Mouse (Mus musculus) liver, embryonic 14.5 days (tissue): ENCODE results near the gene Rusc2. TPM values are rescaled to one million over a fixed set of nuclear protein-coding genes. Genes with fewer than 3 reads are reported as not detected.

Source experiments
- ATAC-seq: fragments of 200-750 bp; cut with Nextera tagmentation; 2 replicates; pipeline ENCODE4 v1.8.0; 2017; ENCODE audit warnings: moderate number of reproducible peaks, mild to moderate bottlenecking, moderate library complexity; ENCODE audit not compliant: insufficient read depth
- DNase-seq, 3 experiments: peaks; one replicate each; pipeline ENCODE4 v3.0.0-alpha.2; 2012 to 2013; ENCODE audit warnings: low read depth in 3 of 3, low spot score in 3 of 3
- H3K27ac ChIP-seq: fragments of 300-500 bp; sonication (generic); 2 replicates; pipeline ENCODE4 v1.5.1; 2014; ENCODE audit warnings: moderate library complexity, mild to moderate bottlenecking, control low read depth, inconsistent platforms
- H3K27me3 ChIP-seq: fragments of 300-500 bp; sonication (generic); 2 replicates; pipeline ENCODE4 v1.6.1; 2014; ENCODE audit warnings: mild to moderate bottlenecking, low read length, moderate library complexity; ENCODE audit not compliant: control insufficient read depth, insufficient read depth
- H3K36me3 ChIP-seq: fragments of 300-500 bp; sonication (generic); replicated peaks from 2 replicates; pipeline ENCODE4 v1.6.1; 2014; ENCODE audit warnings: low read depth; ENCODE audit not compliant: control insufficient read depth, insufficient read depth
- H3K4me1 ChIP-seq, 2 experiments: fragments of 200-500 bp in 1 of 2; fragments of 300-500 bp in 1 of 2; sonication (generic) in 1 of 2; replicated peaks; 2 replicates each; pipeline ENCODE4 v1.6.1; 2012 to 2014; ENCODE audit warnings: antibody characterized with exemption in 1 of 2, inconsistent platforms in 1 of 2, low read length in 1 of 2; ENCODE audit not compliant: control insufficient read depth in 2 of 2, insufficient read depth in 2 of 2
- H3K4me2 ChIP-seq: fragments of 300-500 bp; sonication (generic); 2 replicates; pipeline ENCODE4 v1.6.1; 2014; ENCODE audit warnings: low read depth, mild to moderate bottlenecking, control low read depth, moderate library complexity
- H3K4me3 ChIP-seq, 2 experiments: fragments of 200-500 bp in 1 of 2; fragments of 300-500 bp in 1 of 2; sonication (generic) in 1 of 2; 2 replicates each; pipeline ENCODE4 v1.5.1; 2012 to 2014; ENCODE audit warnings: low read depth in 2 of 2, low read length in 2 of 2, mild to moderate bottlenecking in 2 of 2, control low read depth in 1 of 2, inconsistent platforms in 1 of 2, moderate library complexity in 1 of 2; ENCODE audit not compliant: insufficient read depth in 1 of 2
- H3K9ac ChIP-seq: fragments of 300-500 bp; sonication (generic); replicated peaks from 2 replicates; pipeline ENCODE4 v1.6.1; 2014; ENCODE audit warnings: mild to moderate bottlenecking, control low read depth, moderate library complexity
- H3K9me3 ChIP-seq: fragments of 300-500 bp; sonication (generic); 2 replicates; pipeline ENCODE4 v1.6.1; 2016; ENCODE audit warnings: low read length, mixed read lengths; ENCODE audit not compliant: control insufficient read depth
- CTCF ChIP-seq: IDR thresholded peaks from 2 replicates; pipeline ENCODE4 v1.5.1; 2016; ENCODE audit warnings: antibody characterized with exemption, low read depth, control low read depth
- EP300 ChIP-seq: IDR thresholded peaks from 2 replicates; pipeline ENCODE4 v1.6.1; 2016; ENCODE audit warnings: antibody characterized with exemption, low read depth
- WGBS: fragments of 180-500 bp; shearing (Covaris S2); extraction: QIAGEN DNeasy Blood & Tissue Kit; methylation state at CpG from one replicate; pipeline ENCODE4 v1.1.7; 2014; ENCODE audit not compliant: insufficient replicate concordance; 5-methylcytosine and 5-hydroxymethylcytosine counted together
- polyA plus RNA-seq, 2 experiments: library from polyadenylated mRNA; depleted of rRNA in 1 of 2; stranded (reverse) in 1 of 2; unstranded in 1 of 2; fragments of >200 nt; fragmentation: Nextera tagmentation in 1 of 2; extraction: Ambion mirVana in 1 of 2; gene quantifications; 2 replicates each; pipeline versions ENCODE4 v1.2.1 to v1.2.3; 2012 to 2014

The Rusc2 gene
- polyA plus RNA-seq, 2 experiments = 0.28 to 0.50 TPM

DNA sequence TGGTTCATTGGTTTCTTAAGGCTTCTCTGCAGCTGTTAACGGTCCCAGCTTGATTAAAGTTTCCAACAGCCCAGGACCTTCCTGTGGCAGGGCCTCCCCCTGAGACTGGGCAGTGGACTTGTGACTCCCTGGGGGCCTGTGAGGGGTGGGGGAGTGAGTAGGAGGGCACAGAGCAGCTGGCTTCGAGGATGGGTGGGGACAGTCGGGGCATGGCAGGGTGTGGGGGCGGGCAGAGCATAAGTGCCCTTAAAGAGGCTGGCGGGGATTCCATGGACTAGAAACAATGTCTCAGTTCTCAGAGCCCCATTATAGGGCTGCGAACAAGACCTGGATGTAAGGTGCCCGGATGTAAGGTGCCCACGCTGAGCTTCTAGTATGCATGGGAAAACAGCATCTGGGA, 75.3 kb downstream of the Rusc2 start:
- no peak for ATAC-seq
- no peak overlapping the region for H3K4me2 ChIP-seq

DNA sequence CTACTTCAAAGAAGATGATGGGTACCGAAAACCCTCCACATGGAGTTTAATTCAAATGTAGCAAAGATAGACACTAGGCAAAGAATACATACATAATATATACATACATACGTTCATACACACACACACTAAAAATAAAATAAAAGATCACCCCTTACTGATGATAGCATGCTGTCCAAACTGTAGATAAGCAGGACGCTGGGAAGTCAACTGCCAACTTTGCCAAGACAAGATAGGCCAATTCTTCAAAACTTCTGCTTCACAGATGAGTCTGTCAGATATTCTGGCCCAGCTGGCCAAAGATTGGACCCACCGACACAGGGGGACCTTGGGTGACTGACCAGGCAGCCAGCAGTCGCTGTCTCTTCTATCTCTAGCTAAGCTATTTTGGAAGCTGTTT, 81.3 kb downstream of the Rusc2 start:
- no peaks in the 10 kb centered on the region for H3K36me3 ChIP-seq
- DNase-seq (no peak), ATAC-seq (no peak)
- H3K4me1 ChIP-seq = no peaks in the 10 kb centered on the region
- no peak overlapping the region for H3K27ac ChIP-seq
- H3K9me3 ChIP-seq = no peaks in the 10 kb centered on the region
- no peak for TF ChIP-seq CTCF
- TF ChIP-seq EP300 = no peak
- no peak overlapping the region for H3K4me2 ChIP-seq
- no peak overlapping the region for H3K9ac ChIP-seq
- WGBS = 45% methylated on average over 5 of the region's 5 CpGs
- H3K27me3 ChIP-seq = no peaks in the 10 kb centered on the region
- no peak overlapping the region for H3K4me3 ChIP-seq

More for the DNA sequence above, 75.3 kb downstream of the Rusc2 start:
- Histone ChIP-seq H3K4me1 (no peaks in the 10 kb centered on the region), H3K36me3 (no peaks in the 10 kb centered on the region), H3K9me3 (no peaks in the 10 kb centered on the region), H3K27ac (no peak overlapping the region), H3K27me3 (peaks cover 23% of the 10 kb centered on the region), H3K9ac (no peak overlapping the region), H3K4me3 (no peak overlapping the region)
- no peak for TF ChIP-seq CTCF
- no peak for TF ChIP-seq EP300
- WGBS = 26% methylated on average over 8 of the region's 8 CpGs
- no peak for DNase-seq

DNA sequence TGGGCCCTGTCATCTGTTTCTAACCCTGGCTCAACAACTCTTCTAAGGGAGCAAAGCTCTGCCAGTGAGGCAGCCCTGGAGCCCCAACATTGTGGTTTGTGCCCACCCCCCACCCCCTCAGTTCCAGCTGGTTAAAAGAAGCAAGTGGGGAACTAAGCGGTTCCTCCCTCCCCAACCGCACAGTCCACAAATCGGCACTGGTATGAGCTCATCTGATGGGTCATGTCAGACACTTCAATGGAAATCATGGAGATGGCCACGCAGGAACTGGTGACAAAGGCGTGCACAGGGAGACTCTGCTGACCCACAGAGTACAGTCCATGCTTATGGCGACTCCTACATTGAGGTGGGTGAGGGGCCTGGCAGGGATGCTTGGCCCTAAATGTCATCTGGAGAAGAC, 84.2 kb downstream of the Rusc2 start:
- Histone ChIP-seq H3K9ac (no peak overlapping the region), H3K36me3 (no peaks in the 10 kb centered on the region), H3K4me3 (no peak overlapping the region), H3K27ac (no peak overlapping the region), H3K9me3 (no peaks in the 10 kb centered on the region), H3K27me3 (no peaks in the 10 kb centered on the region), H3K4me1 (no peaks in the 10 kb centered on the region), H3K4me2 (no peak overlapping the region)
- TF ChIP-seq CTCF (no peak), EP300 (no peak)
- DNase-seq (no peak), ATAC-seq (no peak)
- 48% methylated on average over 6 of the region's 6 CpGs for WGBS

DNA sequence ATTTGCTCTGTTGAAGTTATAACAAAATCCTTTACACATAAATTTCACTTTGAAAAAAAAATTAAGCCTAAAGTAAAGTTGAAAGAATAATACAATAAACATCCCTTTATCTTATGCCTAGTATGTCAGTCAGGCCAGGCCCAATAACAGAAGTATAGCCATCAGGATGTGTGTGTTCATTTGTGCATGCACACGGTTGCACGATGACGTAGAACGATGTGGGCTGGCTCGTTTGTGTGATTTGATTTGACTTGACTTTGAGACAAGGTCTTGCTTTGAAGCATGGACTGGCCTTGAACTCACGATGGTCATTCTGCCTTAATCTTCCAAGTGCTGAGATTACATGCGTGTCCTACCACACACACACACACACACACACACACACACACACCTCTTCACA, 85.1 kb downstream of the Rusc2 start:
- Histone ChIP-seq H3K27ac (no peak overlapping the region), H3K9ac (no peak overlapping the region), H3K36me3 (no peaks in the 10 kb centered on the region), H3K4me3 (no peak overlapping the region), H3K9me3 (no peaks in the 10 kb centered on the region), H3K27me3 (no peaks in the 10 kb centered on the region), H3K4me1 (no peaks in the 10 kb centered on the region), H3K4me2 (no peak overlapping the region)
- WGBS = 73% methylated on average over 7 of the region's 7 CpGs
- ATAC-seq (no peak), DNase-seq (no peak)
- TF ChIP-seq CTCF = no peak

DNA sequence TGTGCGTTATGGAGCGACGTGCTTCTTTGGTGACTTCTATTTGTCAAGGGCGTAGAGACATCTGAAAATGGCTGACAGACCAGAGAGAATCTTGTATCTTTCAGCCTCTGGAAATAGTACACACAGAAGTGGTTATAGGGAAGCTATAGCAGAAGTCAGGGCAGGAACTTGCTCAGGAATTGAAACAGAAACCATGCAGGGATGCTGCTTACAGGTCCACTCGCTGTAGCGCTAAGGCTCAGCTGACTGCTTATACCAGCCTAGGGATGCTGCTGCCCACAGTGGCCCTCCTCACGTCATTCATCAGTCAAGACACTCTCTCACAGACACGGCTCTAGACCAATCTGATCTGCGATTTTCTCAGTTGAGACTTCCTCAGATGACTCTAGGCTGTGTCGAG, 88.5 kb downstream of the Rusc2 start:
- no peaks in the 10 kb centered on the region for H3K9me3 ChIP-seq
- WGBS = 75% methylated on average over 10 of the region's 10 CpGs
- no peaks in the 10 kb centered on the region for H3K27me3 ChIP-seq
- no peak overlapping the region for H3K4me3 ChIP-seq
- ATAC-seq = no peak
- no peak overlapping the region for H3K9ac ChIP-seq
- no peak overlapping the region for H3K27ac ChIP-seq
- DNase-seq = no peak
- no peaks in the 10 kb centered on the region for H3K4me1 ChIP-seq
- H3K36me3 ChIP-seq = no peaks in the 10 kb centered on the region
- no peak overlapping the region for H3K4me2 ChIP-seq
- TF ChIP-seq EP300 (no peak), CTCF (no peak)
